Mouse (Mus musculus) liver, embryonic 14.5 days (tissue): ENCODE results near the gene Gnat1.

ENCODE experiments used
- CTCF ChIP-seq: IDR thresholded peaks from 2 replicates; pipeline ENCODE4 v1.5.1; 2016; ENCODE audit warnings: antibody characterized with exemption, low read depth, control low read depth
- EP300 ChIP-seq: IDR thresholded peaks from 2 replicates; pipeline ENCODE4 v1.6.1; 2016; ENCODE audit warnings: antibody characterized with exemption, low read depth

GRCm38 (mm10) chr9:107659961-107660360 lies 19.6 kb downstream of the Gnat1 start:
- TF ChIP-seq CTCF (no peak), EP300 (no peak)
